Mouse (Mus musculus) neural tube, embryonic 14.5 days (tissue): ENCODE measurements around the gene Sox8. TPM values are rescaled to one million over a fixed set of nuclear protein-coding genes. Genes with fewer than 3 reads are reported as not detected.

Experiments
- ATAC-seq: fragments of 200-750 bp; cut with Nextera tagmentation; 2 replicates; pipeline ENCODE4 v1.8.0; 2017; ENCODE audit warnings: low read depth, mild to moderate bottlenecking, moderate TSS enrichment, moderate library complexity
- H3K27ac ChIP-seq: fragments of 300-500 bp; sonication (generic); 2 replicates; pipeline ENCODE4 v1.5.1; 2014; ENCODE audit warnings: low read depth, mild to moderate bottlenecking, control low read depth, low read length, moderate library complexity, mixed read lengths
- H3K27me3 ChIP-seq: fragments of 300-500 bp; sonication (generic); 2 replicates; pipeline ENCODE4 v1.6.1; 2014; ENCODE audit warnings: low read length; ENCODE audit not compliant: control insufficient read depth, insufficient read depth
- H3K36me3 ChIP-seq: fragments of 300-500 bp; sonication (generic); 2 replicates; pipeline ENCODE4 v1.6.1; 2014; ENCODE audit warnings: low read length, mixed read lengths; ENCODE audit not compliant: control insufficient read depth, insufficient read depth
- H3K4me1 ChIP-seq: fragments of 300-500 bp; sonication (generic); 2 replicates; pipeline ENCODE4 v1.6.1; 2014; ENCODE audit warnings: low read length; ENCODE audit not compliant: control insufficient read depth, insufficient read depth
- H3K4me2 ChIP-seq: fragments of 300-500 bp; sonication (generic); 2 replicates; pipeline ENCODE4 v1.6.1; 2014; ENCODE audit warnings: mild to moderate bottlenecking, low read depth, low read length, control low read depth
- H3K4me3 ChIP-seq: fragments of 300-500 bp; sonication (generic); 2 replicates; pipeline ENCODE4 v1.5.1; 2014; ENCODE audit warnings: low read depth, low read length, control low read depth, mixed read lengths
- H3K9ac ChIP-seq: fragments of 300-500 bp; sonication (generic); replicated peaks from 2 replicates; pipeline ENCODE4 v1.6.1; 2014; ENCODE audit warnings: low read depth, mild to moderate bottlenecking, control low read depth, low read length, mixed read lengths
- H3K9me3 ChIP-seq: fragments of 300-500 bp; sonication (generic); 2 replicates; pipeline ENCODE4 v1.6.1; 2016; ENCODE audit warnings: low read length; ENCODE audit not compliant: control insufficient read depth
- WGBS: fragments of 180-500 bp; shearing (Covaris S2); extraction: QIAGEN DNeasy Blood & Tissue Kit; methylation state at CpG from one replicate; pipeline ENCODE4 v1.1.7; 2014; 5-methylcytosine and 5-hydroxymethylcytosine counted together
- polyA plus RNA-seq: library from polyadenylated mRNA; unstranded; fragments of >200 nt; fragmentation: Nextera tagmentation; extraction: Ambion mirVana; gene quantifications from 2 replicates; pipeline ENCODE4 v1.2.1, GENCODE M21; 2014

The Sox8 gene
- polyA plus RNA-seq, 1 experiment from 2014 or later, result 17.5 TPM

DNA sequence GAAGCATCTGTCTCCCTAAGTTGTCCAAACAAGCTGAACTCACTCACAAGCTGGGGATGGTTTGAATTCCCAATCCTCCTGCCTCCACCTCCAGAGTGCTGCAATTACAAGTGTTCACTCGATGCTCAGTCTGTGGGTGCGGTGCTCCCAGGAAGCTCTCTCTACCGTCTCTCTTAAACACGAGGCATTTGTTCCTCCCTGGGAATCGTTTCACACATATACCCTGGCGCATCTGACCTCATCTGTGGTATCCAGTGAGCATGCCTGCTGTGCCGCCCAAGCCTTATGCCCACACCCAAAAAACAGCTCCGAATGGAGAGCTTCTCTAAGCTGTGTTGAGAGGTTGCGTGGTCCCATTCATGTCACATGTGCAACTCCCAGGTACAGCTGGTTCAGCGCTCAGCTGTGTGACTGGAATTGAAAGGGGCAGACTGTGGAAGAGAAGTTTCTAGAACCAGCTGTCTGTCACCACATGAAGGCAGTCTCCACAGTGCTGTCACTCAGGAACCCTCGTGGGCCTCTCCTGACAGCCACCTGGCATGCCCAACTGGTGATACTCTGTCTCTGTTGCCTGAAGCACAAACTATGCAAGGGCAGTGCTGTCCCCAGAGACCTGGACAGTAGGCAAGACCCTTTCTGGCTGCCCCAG, 37.8 kb upstream of the Sox8 start:
- H3K4me3 ChIP-seq, result no peak overlapping the region
- H3K9ac ChIP-seq, result no peak overlapping the region
- H3K9me3 ChIP-seq, result no peaks in the 10 kb centered on the region
- no peak for ATAC-seq
- peaks cover 22% of the 10 kb centered on the region for H3K4me1 ChIP-seq
- 80% methylated on average over 11 of the region's 11 CpGs for WGBS
- H3K27me3 ChIP-seq, result no peaks in the 10 kb centered on the region
- H3K36me3 ChIP-seq, result no peaks in the 10 kb centered on the region
- peak overlapping the region; percentile 34; the same call in 1 of the 2 replicates for H3K27ac ChIP-seq
- no peak overlapping the region for H3K4me2 ChIP-seq

DNA sequence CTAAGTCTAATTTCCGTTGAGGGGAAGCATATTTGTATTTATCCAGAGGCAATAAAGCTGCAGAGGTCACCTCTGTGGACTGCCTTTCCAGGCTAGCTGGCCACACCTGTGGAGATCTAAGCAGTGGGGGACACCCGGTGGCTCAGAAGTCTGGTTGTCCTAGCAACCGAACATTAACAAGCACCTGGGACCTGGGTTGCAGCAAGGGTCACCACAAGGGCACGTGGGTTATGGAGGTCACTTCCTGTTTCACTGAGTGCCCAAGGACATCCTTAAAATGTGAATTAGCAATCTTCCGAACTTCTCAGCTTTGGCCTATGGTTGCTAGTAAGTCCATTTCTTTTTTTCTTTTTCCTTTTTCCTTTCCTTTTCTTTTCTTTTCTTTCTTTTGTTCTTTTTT, 33.7 kb upstream of the Sox8 start:
- H3K9me3 ChIP-seq, result no peaks in the 10 kb centered on the region
- no peak overlapping the region for H3K27ac ChIP-seq
- WGBS, result 47% methylated on average over 5 of the region's 5 CpGs
- H3K4me2 ChIP-seq, result no peak overlapping the region
- ATAC-seq, result no peak
- H3K4me3 ChIP-seq, result no peak overlapping the region
- peaks cover 8% of the 10 kb centered on the region for H3K4me1 ChIP-seq
- no peaks in the 10 kb centered on the region for H3K27me3 ChIP-seq
- H3K36me3 ChIP-seq, result no peaks in the 10 kb centered on the region
- no peak overlapping the region for H3K9ac ChIP-seq

DNA sequence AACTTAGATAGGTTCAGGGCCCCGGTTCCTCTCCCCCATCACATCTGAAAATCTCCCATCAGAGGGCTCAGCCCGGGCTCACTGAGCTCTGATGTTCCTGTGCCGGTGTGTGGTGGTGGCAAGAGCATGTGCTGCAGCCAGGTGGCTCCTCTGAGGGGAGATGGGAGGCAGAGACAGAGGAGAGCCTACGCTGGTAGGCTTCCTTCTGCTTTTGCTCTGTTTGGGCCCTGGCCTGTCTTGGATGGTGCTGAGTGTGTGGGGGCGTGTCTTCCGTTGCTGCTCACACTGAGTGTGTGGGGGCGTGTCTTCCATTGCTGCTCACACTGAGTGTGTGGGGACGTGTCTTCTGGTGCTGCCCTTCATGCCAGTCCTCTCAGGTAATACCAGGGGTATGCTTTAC, 31.9 kb upstream of the Sox8 start:
- Histone ChIP-seq H3K4me2 (no peak overlapping the region), H3K9ac (no peak overlapping the region), H3K4me1 (no peaks in the 10 kb centered on the region), H3K27me3 (no peaks in the 10 kb centered on the region), H3K9me3 (no peaks in the 10 kb centered on the region), H3K36me3 (no peaks in the 10 kb centered on the region), H3K27ac (no peak overlapping the region), H3K4me3 (no peak overlapping the region)
- WGBS, result 83% methylated on average over 8 of the region's 8 CpGs
- ATAC-seq, result no peak

DNA sequence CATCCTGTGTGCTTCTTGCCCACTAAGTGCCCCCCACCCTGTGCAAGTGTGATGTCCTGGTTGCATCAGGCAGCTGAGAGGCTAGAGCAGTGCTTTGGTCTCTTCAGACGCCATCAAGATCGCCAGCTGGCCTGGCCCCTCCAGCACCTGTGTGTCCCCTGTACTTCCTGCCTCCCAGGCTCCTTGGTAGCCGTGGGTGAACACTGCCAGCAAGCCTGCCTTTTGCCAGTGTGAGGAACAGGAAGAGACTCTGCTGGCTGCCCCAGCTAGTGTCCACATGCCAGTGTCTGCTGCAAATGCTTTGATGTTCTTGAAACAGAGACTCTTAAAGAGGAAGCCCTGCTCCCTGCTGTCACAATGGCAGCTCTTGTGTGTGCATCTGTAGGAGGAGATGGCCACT, 27.1 kb upstream of the Sox8 start:
- Histone ChIP-seq H3K27me3 (no peaks in the 10 kb centered on the region), H3K4me2 (no peak overlapping the region), H3K9ac (no peak overlapping the region), H3K4me1 (0 out of 2 replicates have a peak, but pooled peaks cover 2% of the 10 kb centered on the region), H3K27ac (no peak overlapping the region), H3K36me3 (no peaks in the 10 kb centered on the region; the same call in 1 of the 2 replicates), H3K9me3 (no peaks in the 10 kb centered on the region), H3K4me3 (no peak overlapping the region)
- 62% methylated on average over 3 of the region's 3 CpGs for WGBS
- no peak for ATAC-seq

DNA sequence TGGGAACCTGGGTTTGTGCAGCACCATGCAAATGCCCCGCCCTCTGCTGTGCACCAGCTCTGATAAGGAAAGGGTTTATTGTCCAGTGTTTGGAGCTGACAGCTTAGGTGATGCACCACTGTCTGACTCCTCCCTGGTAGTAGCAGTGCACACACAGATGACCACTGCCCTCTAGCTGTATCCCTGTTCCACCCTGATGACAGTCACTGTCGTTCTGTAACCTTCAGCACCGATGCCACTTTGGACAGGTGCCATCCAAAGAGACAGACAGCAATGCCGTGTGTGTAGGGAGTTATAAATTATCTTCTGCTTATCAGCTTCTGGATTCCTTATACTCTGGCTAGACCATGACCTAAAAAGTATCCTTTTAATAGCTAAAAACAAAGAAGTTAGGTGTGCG, 25.0 kb upstream of the Sox8 start:
- Histone ChIP-seq H3K4me3 (no peak overlapping the region), H3K27me3 (no peaks in the 10 kb centered on the region), H3K4me1 (0 out of 2 replicates have a peak, but pooled peaks cover 2% of the 10 kb centered on the region), H3K9me3 (no peaks in the 10 kb centered on the region), H3K27ac (no peak overlapping the region), H3K36me3 (no peaks in the 10 kb centered on the region; the same call in 1 of the 2 replicates), H3K9ac (no peak overlapping the region), H3K4me2 (no peak overlapping the region)
- no peak for ATAC-seq
- WGBS, result 88% methylated on average over 5 of the region's 5 CpGs

DNA sequence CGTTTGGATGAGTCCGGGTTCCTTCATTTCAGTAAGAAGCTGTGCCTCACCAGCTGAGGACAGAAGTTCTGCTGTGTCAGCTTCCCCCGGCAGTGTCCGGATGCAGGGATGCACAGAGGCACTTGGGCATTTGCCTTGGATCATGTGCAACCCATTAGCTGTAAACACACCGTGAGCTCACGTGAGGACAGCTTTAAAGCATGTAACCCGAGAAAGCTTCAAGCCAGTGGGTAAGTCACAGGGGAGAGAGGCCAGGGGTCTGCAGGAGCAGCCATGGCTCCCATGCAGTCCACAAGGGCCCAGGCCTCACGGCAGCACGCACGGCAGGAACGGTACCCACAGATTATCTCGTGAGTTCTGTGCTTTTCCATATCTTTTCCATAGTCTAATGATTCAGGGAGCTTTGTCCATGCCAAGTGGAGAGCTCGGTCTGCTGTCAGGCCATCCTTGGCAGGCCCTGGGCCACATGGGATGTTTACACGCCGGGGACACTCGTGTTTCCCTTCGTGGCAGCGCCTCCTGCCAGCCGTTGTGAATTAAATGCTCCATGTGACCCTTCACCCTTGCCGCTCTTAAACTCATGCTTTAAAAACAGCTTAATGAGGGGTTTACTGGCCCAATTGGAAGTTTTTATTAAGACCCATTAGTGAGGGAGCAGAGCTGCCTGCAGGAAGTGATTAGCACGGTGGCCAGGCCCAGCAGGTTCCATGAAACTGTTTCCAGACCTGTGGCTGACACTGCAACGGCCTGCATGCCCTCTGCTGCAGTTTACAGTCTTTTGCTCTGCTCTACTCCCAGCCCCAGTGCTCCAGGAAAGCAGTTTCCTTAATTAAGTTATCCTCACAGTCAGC, 23.1 kb upstream of the Sox8 start:
- Histone ChIP-seq H3K9me3 (no peaks in the 10 kb centered on the region), H3K4me2 (no peak overlapping the region), H3K9ac (no peak overlapping the region), H3K27ac (no peak overlapping the region), H3K4me3 (no peak overlapping the region), H3K27me3 (no peaks in the 10 kb centered on the region), H3K4me1 (0 out of 2 replicates have a peak, but pooled peaks cover 2% of the 10 kb centered on the region), H3K36me3 (peaks cover under 1% of the 10 kb centered on the region; the same call in 1 of the 2 replicates)
- peak; percentile 24; the same call in 1 of the 2 replicates for ATAC-seq
- WGBS, result 41% methylated on average over 22 of the region's 22 CpGs

DNA sequence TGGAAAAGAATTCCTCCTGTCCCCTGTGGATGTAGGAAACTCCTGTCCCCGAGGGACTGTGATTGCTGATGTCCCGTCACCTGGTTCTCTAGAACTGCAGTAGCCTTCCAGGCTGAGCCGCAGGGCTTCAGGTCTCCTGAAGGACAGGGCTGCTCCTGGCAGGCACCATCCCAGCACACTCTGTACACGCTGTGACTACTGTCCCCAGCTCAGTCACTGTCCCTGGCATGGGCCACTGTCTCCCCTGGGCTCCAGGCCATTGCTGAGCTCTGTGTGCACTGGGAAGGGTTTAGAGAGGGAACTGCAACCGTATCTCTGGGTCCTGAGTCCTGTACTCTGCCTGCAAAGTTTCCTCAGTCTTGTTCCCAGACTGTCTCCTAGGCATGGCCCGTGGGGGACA, 21.9 kb upstream of the Sox8 start:
- no peaks in the 10 kb centered on the region for H3K27me3 ChIP-seq
- no peak overlapping the region for H3K4me2 ChIP-seq
- H3K27ac ChIP-seq, result no peak overlapping the region
- no peak for ATAC-seq
- H3K9ac ChIP-seq, result no peak overlapping the region
- no peaks in the 10 kb centered on the region for H3K9me3 ChIP-seq
- WGBS, result 89% methylated on average over 6 of the region's 6 CpGs
- 0 out of 2 replicates have a peak, but pooled peaks cover 2% of the 10 kb centered on the region for H3K4me1 ChIP-seq
- peaks cover 9% of the 10 kb centered on the region; the same call in 1 of the 2 replicates for H3K36me3 ChIP-seq
- H3K4me3 ChIP-seq, result no peak overlapping the region

DNA sequence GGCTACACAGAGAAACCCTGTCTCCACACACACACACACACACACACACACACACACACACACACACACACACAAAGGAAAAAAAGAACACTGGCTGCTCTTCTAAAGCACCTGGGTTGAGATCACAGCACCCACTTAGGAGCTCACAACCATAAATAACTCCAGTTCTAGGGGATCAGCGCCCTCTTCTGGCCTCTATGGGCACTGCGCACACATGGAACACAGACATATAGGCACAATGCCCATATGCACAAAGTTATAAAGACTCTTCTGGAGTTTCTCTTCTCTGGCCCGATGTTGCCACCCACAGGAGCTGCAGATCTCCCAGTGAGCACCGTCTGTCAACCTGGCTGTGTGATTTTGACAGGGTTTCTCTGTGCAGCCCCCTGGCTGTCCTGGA, 20.5 kb upstream of the Sox8 start:
- H3K27me3 ChIP-seq, result no peaks in the 10 kb centered on the region
- H3K4me3 ChIP-seq, result no peak overlapping the region
- H3K36me3 ChIP-seq, result peaks cover 9% of the 10 kb centered on the region; the same call in 1 of the 2 replicates
- no peak overlapping the region for H3K9ac ChIP-seq
- 90% methylated on average over 4 of the region's 4 CpGs for WGBS
- no peak for ATAC-seq
- H3K4me2 ChIP-seq, result no peak overlapping the region
- H3K27ac ChIP-seq, result no peak overlapping the region
- H3K9me3 ChIP-seq, result no peaks in the 10 kb centered on the region
- H3K4me1 ChIP-seq, result 0 out of 2 replicates have a peak, but pooled peaks cover 2% of the 10 kb centered on the region

DNA sequence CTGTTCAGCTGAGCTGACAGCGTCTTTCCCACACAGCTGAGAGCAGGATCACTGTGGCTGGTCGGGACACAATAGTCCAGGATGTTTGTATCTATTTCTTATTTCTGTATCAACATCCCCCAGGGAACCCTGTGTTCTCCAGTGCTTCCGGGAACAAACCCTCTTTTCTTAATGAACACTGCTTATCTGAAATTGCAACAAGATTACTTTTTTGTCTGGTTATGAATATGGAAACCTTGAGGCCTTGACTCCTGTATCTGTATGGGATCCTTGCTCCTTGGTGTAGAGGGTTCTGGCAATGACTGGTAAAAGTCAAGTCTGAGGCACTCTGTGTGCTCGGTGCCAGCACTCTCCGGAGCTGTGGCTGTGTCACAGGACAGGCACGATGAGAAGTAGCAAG, 19.6 kb upstream of the Sox8 start:
- Histone ChIP-seq H3K4me3 (no peak overlapping the region), H3K9me3 (no peaks in the 10 kb centered on the region), H3K4me1 (0 out of 2 replicates have a peak, but pooled peaks cover 2% of the 10 kb centered on the region), H3K27ac (no peak overlapping the region), H3K27me3 (no peaks in the 10 kb centered on the region), H3K36me3 (peaks cover 9% of the 10 kb centered on the region; the same call in 1 of the 2 replicates), H3K9ac (no peak overlapping the region), H3K4me2 (no peak overlapping the region)
- 94% methylated on average over 6 of the region's 6 CpGs for WGBS
- no peak for ATAC-seq
